Mouse (Mus musculus) neural tube, embryonic 13.5 days (tissue): Measurements from ENCODE around the gene Dcst2. TPM values are rescaled to one million over a fixed set of nuclear protein-coding genes. Genes with fewer than 3 reads are reported as not detected.
A peak's percentile ranks its signal among the peaks of the same experiment; 100 is the strongest.

ENCODE experiments used
- ATAC-seq: fragments of 200-750 bp; cut with Nextera tagmentation; 2 replicates; pipeline ENCODE4 v1.8.0; 2017; ENCODE audit warnings: low read depth, mild to moderate bottlenecking, moderate TSS enrichment, moderate library complexity
- H3K27ac ChIP-seq: fragments of 300-500 bp; sonication (generic); replicated peaks from 2 replicates; pipeline ENCODE4 v1.5.1; 2015; ENCODE audit warnings: moderate library complexity, mild to moderate bottlenecking, inconsistent platforms
- H3K27me3 ChIP-seq: fragments of 300-500 bp; sonication (generic); 2 replicates; pipeline ENCODE4 v1.6.1; 2015; ENCODE audit warnings: mild to moderate bottlenecking, inconsistent platforms
- H3K36me3 ChIP-seq: fragments of 300-500 bp; sonication (generic); 2 replicates; pipeline ENCODE4 v1.6.1; 2015; ENCODE audit warnings: mild to moderate bottlenecking, inconsistent platforms
- H3K4me1 ChIP-seq: fragments of 300-500 bp; sonication (generic); replicated peaks from 2 replicates; pipeline ENCODE4 v1.6.1; 2015; ENCODE audit warnings: inconsistent platforms
- H3K4me2 ChIP-seq: fragments of 300-500 bp; sonication (generic); 2 replicates; pipeline ENCODE4 v1.6.1; 2015; ENCODE audit warnings: inconsistent platforms, mild to moderate bottlenecking, moderate library complexity
- H3K4me3 ChIP-seq: fragments of 300-500 bp; sonication (generic); 2 replicates; pipeline ENCODE4 v1.5.1; 2015; ENCODE audit warnings: mild to moderate bottlenecking, inconsistent platforms
- H3K9ac ChIP-seq: fragments of 300-500 bp; sonication (generic); 2 replicates; pipeline ENCODE4 v1.6.1; 2015; ENCODE audit warnings: moderate library complexity, mild to moderate bottlenecking, inconsistent platforms
- H3K9me3 ChIP-seq: fragments of 300-500 bp; sonication (generic); 2 replicates; pipeline ENCODE4 v1.6.1; 2016; ENCODE audit warnings: inconsistent platforms
- WGBS: fragments of 180-500 bp; shearing (Covaris S2); methylation state at CpG from one replicate; pipeline ENCODE4 v1.1.7; 2015; 5-methylcytosine and 5-hydroxymethylcytosine counted together
- polyA plus RNA-seq: library from polyadenylated mRNA; unstranded; fragments of >200 nt; fragmentation: Nextera tagmentation; extraction: Ambion mirVana; gene quantifications from 2 replicates; pipeline ENCODE4 v1.2.1, GENCODE M21; 2015

Dcst2 gene
- polyA plus RNA-seq, 1 experiment from 2014 or later, result 0.17 TPM

- WGBS, result 7% methylated on average over 28 of the region's 28 CpGs
- peak within 1 kb of the TSS; percentile 78 for H3K4me2 ChIP-seq
- no peaks in the 10 kb centered on the region for H3K27me3 ChIP-seq
- peak within 1 kb of the TSS; percentile 52 for H3K4me3 ChIP-seq
- peak; percentile 99 for ATAC-seq
- H3K36me3 ChIP-seq, result peaks cover 44% of the 10 kb centered on the region
- H3K9me3 ChIP-seq, result no peaks in the 10 kb centered on the region
- H3K9ac ChIP-seq, result peak within 1 kb of the TSS; percentile 73
- peak within 1 kb of the TSS; percentile 74 for H3K27ac ChIP-seq
- peaks cover 32% of the 10 kb centered on the region for H3K4me1 ChIP-seq
Observed at GRCm38 (mm10) chr3:89411490-89412393, 50.0 kb downstream of the Dcst2 start, which contains the start of gene Flad1. Flad1 (minus strand) TSS chr3:89411870.

- Histone ChIP-seq H3K36me3 (peaks cover 25% of the 10 kb centered on the region), H3K4me2 (no peak overlapping the region), H3K27me3 (no peaks in the 10 kb centered on the region), H3K9me3 (no peaks in the 10 kb centered on the region), H3K4me3 (no peak overlapping the region), H3K4me1 (peaks cover 47% of the 10 kb centered on the region), H3K9ac (no peak overlapping the region), H3K27ac (no peak overlapping the region)
- no peak for ATAC-seq
- WGBS, result 95% methylated on average over 8 of the region's 8 CpGs
Observed at GRCm38 (mm10) chr3:89416158-89416557, 54.4 kb downstream of the Dcst2 start.

GRCm38 (mm10) chr3:89417131-89417530 is 55.4 kb downstream of the Dcst2 start:
- 33% methylated on average over 2 of the region's 2 CpGs for WGBS
- ATAC-seq, result no peak
- peaks cover 54% of the 10 kb centered on the region for H3K4me1 ChIP-seq
- H3K9ac ChIP-seq, result peak overlapping the region; percentile 67
- no peaks in the 10 kb centered on the region for H3K9me3 ChIP-seq
- H3K4me2 ChIP-seq, result peak overlapping the region; percentile 89
- H3K27me3 ChIP-seq, result no peaks in the 10 kb centered on the region
- peak overlapping the region; percentile 72; the same call in 1 of the 2 replicates for H3K27ac ChIP-seq
- H3K36me3 ChIP-seq, result peaks cover 25% of the 10 kb centered on the region
- peak overlapping the region; percentile 51 for H3K4me3 ChIP-seq

- Histone ChIP-seq H3K4me3 (peak overlapping the region; percentile 51), H3K4me2 (peak overlapping the region; percentile 89), H3K4me1 (peaks cover 56% of the 10 kb centered on the region), H3K27me3 (no peaks in the 10 kb centered on the region), H3K36me3 (peaks cover 25% of the 10 kb centered on the region), H3K9ac (peak overlapping the region; percentile 67), H3K9me3 (no peaks in the 10 kb centered on the region), H3K27ac (peak overlapping the region; percentile 72)
- ATAC-seq, result peak; percentile 54
- WGBS, result 1% methylated on average over 20 of the region's 20 CpGs
Observed at GRCm38 (mm10) chr3:89417840-89418169, 56.0 kb downstream of the Dcst2 start.

DNA sequence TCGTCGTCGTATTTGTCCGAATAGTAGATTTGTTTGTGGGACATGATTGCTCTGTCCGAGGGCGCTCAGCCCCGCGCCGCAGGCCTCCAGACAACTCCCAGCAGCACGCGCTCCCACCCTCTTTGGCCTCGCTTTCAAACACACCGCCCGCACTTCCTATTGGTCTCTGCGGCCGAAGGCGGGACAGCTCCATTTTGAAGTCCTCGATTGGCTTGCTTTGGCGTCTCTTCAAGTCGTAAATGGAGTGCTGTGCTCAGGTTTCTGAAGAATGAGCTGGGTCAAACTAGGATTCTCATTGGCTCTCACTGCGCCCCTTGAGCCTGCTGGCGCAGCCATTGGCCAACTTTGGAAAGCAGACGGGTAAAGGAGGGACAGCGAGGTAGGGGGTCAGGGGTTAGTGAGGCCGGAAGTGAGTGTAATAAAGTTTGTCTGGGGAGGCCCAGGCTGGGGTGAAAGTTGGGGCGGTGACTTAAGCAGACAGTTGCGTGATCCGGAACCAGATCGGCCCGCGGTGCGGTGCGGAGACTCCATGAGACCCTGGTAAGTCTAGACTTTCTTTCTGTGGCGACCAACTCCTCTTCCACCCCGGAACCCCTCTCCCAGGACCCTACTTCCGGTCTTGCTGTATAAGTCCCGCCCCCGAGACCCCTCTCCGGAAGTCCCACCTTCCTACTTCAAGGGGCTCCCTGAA is 56.5 kb downstream of the Dcst2 start, which contains the start of the genes Cks1b and Shc1:
Cks1b (minus strand) TSS at position 214 of the 691 bp plus-strand sequence.
Shc1 (plus strand) TSS at position 274 of the 691 bp plus-strand sequence.
- ATAC-seq, result peak; percentile 95
- H3K4me3 ChIP-seq, result peak within 1 kb of the TSS; percentile 51
- no peaks in the 10 kb centered on the region for H3K27me3 ChIP-seq
- H3K4me2 ChIP-seq, result peak within 1 kb of the TSS; percentile 89
- no peaks in the 10 kb centered on the region for H3K9me3 ChIP-seq
- H3K36me3 ChIP-seq, result peaks cover 25% of the 10 kb centered on the region
- H3K9ac ChIP-seq, result peak within 1 kb of the TSS; percentile 79
- H3K4me1 ChIP-seq, result peaks cover 61% of the 10 kb centered on the region
- H3K27ac ChIP-seq, result peak within 1 kb of the TSS; percentile 86
- WGBS, result under 1% methylated on average over 39 of the region's 39 CpGs

GRCm38 (mm10) chr3:89418861-89419250 is 57.1 kb downstream of the Dcst2 start:
- 0% methylated on average over 16 of the region's 16 CpGs for WGBS
- Histone ChIP-seq H3K27me3 (no peaks in the 10 kb centered on the region), H3K4me1 (peaks cover 64% of the 10 kb centered on the region), H3K9me3 (no peaks in the 10 kb centered on the region), H3K27ac (peak overlapping the region; percentile 86), H3K9ac (peak overlapping the region; percentile 79), H3K4me2 (peak overlapping the region; percentile 89), H3K36me3 (peaks cover 24% of the 10 kb centered on the region), H3K4me3 (peak overlapping the region; percentile 51)
- ATAC-seq, result peak; percentile 28; the same call in 1 of the 2 replicates

DNA sequence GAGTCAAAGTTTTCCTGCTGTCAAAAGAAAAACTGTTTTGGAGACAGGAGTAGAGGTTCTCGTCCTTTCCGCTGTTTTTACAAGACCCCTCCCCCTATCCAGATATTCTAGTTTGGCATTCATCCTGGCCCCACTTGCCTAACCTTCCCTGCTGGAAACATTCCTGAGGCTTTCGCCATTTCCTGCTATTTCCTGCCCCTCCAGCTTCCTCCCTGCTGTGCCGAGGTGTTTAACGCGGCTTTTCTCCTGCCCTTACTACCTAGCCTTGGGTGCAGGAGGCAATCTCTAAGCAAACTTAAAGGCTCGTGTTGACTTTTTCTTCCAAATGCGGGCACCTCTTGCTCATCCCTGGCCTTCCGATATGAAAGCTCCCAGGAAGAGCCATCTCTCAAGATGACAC is 57.8 kb downstream of the Dcst2 start:
- under 1% methylated on average over 9 of the region's 9 CpGs for WGBS
- Histone ChIP-seq H3K4me1 (peaks cover 64% of the 10 kb centered on the region), H3K4me3 (peak overlapping the region; percentile 51), H3K36me3 (peaks cover 17% of the 10 kb centered on the region), H3K9ac (peak overlapping the region; percentile 79), H3K27me3 (no peaks in the 10 kb centered on the region), H3K27ac (peak overlapping the region; percentile 86), H3K4me2 (peak overlapping the region; percentile 89), H3K9me3 (no peaks in the 10 kb centered on the region)
- no peak for ATAC-seq

DNA sequence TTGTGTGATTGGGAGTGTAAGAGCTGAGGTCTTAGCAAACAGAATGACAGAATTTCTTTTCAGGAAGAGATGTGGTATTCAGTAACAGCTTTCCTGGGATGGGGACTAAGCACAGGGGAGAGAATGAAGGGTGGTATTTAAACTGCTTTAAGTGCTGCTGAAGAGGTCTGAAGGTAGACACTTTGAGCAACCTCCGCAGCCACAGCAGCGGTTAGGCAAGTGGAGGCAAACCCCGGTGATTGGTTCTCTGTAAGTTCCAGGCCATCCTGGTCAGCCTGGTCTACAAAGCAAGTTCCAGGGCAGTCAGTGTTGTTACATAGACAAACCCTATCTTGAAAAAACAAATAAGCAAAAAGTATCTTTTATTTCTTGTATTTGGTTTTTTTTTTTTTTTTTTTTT is 58.2 kb downstream of the Dcst2 start:
- Histone ChIP-seq H3K4me1 (peaks cover 64% of the 10 kb centered on the region), H3K27me3 (no peaks in the 10 kb centered on the region), H3K9me3 (no peaks in the 10 kb centered on the region), H3K9ac (peak overlapping the region; percentile 79), H3K4me3 (peak overlapping the region; percentile 51), H3K27ac (peak overlapping the region; percentile 86), H3K36me3 (peaks cover 16% of the 10 kb centered on the region), H3K4me2 (peak overlapping the region; percentile 89)
- no peak for ATAC-seq
- 16% methylated on average over 3 of the region's 3 CpGs for WGBS

DNA sequence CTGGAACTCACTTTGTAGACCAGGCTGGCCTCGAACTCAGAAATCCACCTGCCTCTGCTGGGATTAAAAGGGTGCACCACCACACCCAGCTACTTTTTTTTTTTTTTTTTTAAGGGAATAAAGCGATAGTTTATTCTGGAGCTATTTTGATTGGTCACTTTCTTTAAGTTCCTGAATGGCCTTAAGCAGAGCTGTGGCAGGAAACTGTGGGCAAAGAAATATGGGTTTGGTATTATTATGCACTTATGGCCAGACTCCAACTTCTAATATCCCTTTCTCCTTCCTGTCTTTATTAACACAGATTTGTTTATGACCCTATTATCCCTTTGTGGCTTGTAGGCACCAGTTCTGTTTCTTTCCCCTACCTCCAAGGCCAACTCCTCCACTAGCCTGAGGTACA is 58.6 kb downstream of the Dcst2 start:
- H3K27ac ChIP-seq, result peak overlapping the region; percentile 71
- H3K4me1 ChIP-seq, result peaks cover 64% of the 10 kb centered on the region

DNA sequence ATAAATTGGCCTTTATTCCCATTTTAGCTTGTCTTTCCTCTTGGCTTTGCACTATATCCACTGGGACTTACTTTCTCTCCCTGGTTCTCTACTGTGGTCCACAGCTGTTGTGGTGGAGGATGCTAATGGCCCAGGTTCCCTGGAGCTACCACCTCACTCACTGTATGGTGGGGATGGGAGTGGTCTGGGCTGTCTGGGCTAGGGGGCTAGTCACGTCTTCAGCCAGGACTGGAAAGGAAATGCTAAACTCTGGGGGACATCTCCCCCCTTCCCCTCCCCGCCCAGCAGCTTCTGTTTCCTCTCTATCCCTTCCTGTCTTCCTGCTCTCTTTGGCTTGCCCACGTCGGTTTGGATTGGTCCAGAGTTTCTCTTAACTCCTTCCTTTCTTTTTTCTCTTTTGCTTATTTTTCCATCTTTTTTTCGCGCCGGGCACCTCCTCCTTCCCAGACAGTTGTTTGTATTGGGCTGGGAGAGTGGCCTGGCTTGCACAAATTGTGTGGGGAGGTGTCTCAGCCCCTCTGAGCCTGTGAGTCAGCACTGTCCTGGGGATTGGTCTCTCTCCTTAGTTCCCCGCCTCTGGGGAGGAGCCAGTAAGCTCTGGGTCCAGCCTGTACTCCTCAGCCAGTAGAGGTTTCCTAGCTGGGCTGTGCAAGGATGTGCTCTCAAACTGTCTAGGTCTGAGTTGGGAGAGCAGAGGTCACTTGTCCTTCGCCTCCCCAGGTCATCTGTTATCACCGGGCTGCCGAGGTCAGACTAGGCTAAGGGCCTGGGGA is 59.4 kb downstream of the Dcst2 start:
- Histone ChIP-seq H3K4me1 (peaks cover 62% of the 10 kb centered on the region), H3K27ac (peak overlapping the region; percentile 71), H3K4me3 (peak overlapping the region; percentile 40), H3K4me2 (peak overlapping the region; percentile 89), H3K9me3 (no peaks in the 10 kb centered on the region), H3K36me3 (peaks cover 4% of the 10 kb centered on the region; the same call in 1 of the 2 replicates), H3K27me3 (no peaks in the 10 kb centered on the region), H3K9ac (peak overlapping the region; percentile 74)
- 6% methylated on average over 11 of the region's 11 CpGs for WGBS
- ATAC-seq, result 0 out of 2 replicates have a peak, but pooled peaks have one; percentile 32

More for the DNA sequence above, 58.6 kb downstream of the Dcst2 start:
- Histone ChIP-seq H3K36me3 (peaks cover 11% of the 10 kb centered on the region), H3K4me2 (peak overlapping the region; percentile 89), H3K9me3 (no peaks in the 10 kb centered on the region), H3K27me3 (no peaks in the 10 kb centered on the region), H3K4me3 (no peak overlapping the region), H3K9ac (no peak overlapping the region)
- no peak for ATAC-seq
- WGBS, result 42% methylated on average over 2 of the region's 2 CpGs

DNA sequence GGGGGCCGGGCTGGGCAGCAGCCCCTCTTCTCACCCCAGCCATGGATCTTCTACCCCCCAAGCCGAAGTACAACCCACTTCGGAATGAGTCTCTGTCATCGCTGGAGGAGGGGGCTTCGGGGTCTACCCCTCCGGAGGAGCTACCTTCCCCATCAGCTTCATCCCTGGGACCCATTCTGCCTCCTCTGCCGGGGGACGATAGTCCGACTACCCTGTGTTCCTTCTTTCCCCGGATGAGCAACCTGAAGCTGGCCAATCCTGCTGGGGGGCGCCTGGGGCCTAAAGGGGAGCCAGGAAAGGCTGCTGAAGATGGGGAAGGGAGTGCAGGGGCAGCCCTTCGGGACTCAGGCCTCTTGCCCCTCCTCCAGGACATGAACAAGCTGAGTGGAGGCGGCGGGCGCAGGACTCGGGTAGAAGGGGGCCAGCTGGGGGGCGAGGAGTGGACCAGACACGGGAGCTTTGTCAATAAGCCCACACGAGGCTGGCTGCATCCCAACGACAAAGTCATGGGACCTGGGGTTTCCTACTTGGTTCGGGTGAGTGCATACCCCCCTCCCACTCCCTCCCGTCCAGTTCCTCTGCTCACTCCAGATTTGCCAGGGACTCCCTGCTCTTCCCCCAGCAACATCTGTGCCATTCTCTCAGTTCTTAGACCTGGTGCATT is 60.2 kb downstream of the Dcst2 start:
- 7% methylated on average over 22 of the region's 22 CpGs for WGBS
- ATAC-seq, result no peak
- peaks cover 8% of the 10 kb centered on the region for H3K36me3 ChIP-seq
- H3K4me3 ChIP-seq, result peak overlapping the region; percentile 40
- peaks cover 55% of the 10 kb centered on the region for H3K4me1 ChIP-seq
- H3K9ac ChIP-seq, result peak overlapping the region; percentile 74
- H3K27ac ChIP-seq, result peak overlapping the region; percentile 71
- H3K27me3 ChIP-seq, result no peaks in the 10 kb centered on the region
- no peaks in the 10 kb centered on the region for H3K9me3 ChIP-seq
- H3K4me2 ChIP-seq, result peak overlapping the region; percentile 89
